Mouse (Mus musculus): ENCODE data around the gene Col5a3. TPM values are rescaled to one million over a fixed set of nuclear protein-coding genes. Genes with fewer than 3 reads are reported as not detected.

Col5a3 gene
- polyA plus RNA-seq, 1 experiment from 2014 or later = 0.15 TPM

DNA sequence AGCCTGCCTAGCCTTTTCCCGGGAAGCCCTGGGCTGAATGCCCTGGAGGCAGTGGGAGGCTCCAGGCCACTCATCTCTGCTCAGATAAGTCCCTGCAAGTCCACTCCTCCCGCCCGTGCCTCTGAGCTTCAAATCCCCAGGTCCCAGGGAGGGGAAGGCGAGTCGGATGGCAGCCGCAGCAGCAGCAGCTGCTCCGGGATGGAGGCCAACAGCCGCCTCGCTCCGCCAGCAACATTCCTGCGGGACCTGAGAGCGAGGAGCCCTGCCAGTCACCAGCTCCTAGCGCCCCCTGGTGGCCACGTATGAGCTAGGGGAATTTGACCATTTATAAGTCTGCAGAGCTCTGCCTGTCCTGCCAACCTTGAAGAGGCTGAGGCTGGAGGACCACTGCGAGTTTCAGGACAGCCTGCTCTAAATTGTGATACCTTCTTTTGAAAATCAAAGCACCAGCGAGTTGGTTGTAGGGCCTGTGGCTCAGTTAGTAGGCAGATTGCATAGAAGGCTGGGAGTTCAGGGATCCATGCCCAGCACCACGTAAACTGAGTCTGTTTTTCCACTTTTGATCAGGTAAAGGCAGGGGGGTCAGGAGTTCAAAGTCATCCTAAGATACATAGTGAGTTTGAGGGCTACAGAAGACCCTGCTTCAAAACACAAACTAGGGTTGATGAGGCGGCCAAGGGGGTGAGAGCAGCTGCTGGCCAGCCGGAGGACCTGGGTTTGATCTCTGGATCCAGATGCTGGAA, 16.2 kb upstream of the Col5a3 start:
- ATAC-seq = peak; percentile 89
- Histone ChIP-seq H3K4me2 (peak overlapping the region; percentile 38), H3K9ac (peak overlapping the region; percentile 52; the same call in 1 of the 2 replicates), H3K27me3 (peaks cover 3% of the 10 kb centered on the region; the same call in 1 of the 2 replicates), H3K4me3 (no peak overlapping the region), H3K4me1 (peaks cover 5% of the 10 kb centered on the region), H3K36me3 (ENCODE audit: poor library complexity, severe bottlenecking) (no peaks in the 10 kb centered on the region), H3K27ac (no peak overlapping the region), H3K9me3 (replicated peaks) (no peaks in the 10 kb centered on the region; the same call in 1 of the 2 replicates)
- WGBS = 16% methylated on average over 19 of the region's 19 CpGs

GRCm38 (mm10) chr9:20828127-20828526, 13.3 kb upstream of the Col5a3 start:
- no peak overlapping the region for H3K9ac ChIP-seq
- no peaks in the 10 kb centered on the region for H3K36me3 ChIP-seq (ENCODE audit: poor library complexity, severe bottlenecking)
- H3K4me1 ChIP-seq = peaks cover 5% of the 10 kb centered on the region
- ATAC-seq = no peak
- 94% methylated on average over 1 of the region's 1 CpGs for WGBS
- H3K27me3 ChIP-seq = no peaks in the 10 kb centered on the region; the same call in 1 of the 2 replicates
- H3K4me3 ChIP-seq = no peak overlapping the region
- no peaks in the 10 kb centered on the region; the same call in 1 of the 2 replicates for H3K9me3 ChIP-seq (replicated peaks)
- no peak overlapping the region for H3K4me2 ChIP-seq
- no peak overlapping the region for H3K27ac ChIP-seq

GRCm38 (mm10) chr9:20825781-20826180, 10.9 kb upstream of the Col5a3 start:
- no peaks in the 10 kb centered on the region; the same call in 1 of the 2 replicates for H3K9me3 ChIP-seq (replicated peaks)
- H3K4me2 ChIP-seq = no peak overlapping the region
- H3K4me1 ChIP-seq = peaks cover 4% of the 10 kb centered on the region
- H3K4me3 ChIP-seq = no peak overlapping the region
- no peaks in the 10 kb centered on the region; the same call in 1 of the 2 replicates for H3K27me3 ChIP-seq
- no peak for ATAC-seq
- no peak overlapping the region for H3K27ac ChIP-seq
- H3K9ac ChIP-seq = no peak overlapping the region
- WGBS = 82% methylated on average over 5 of the region's 5 CpGs
- H3K36me3 ChIP-seq (ENCODE audit: poor library complexity, severe bottlenecking) = no peaks in the 10 kb centered on the region

DNA sequence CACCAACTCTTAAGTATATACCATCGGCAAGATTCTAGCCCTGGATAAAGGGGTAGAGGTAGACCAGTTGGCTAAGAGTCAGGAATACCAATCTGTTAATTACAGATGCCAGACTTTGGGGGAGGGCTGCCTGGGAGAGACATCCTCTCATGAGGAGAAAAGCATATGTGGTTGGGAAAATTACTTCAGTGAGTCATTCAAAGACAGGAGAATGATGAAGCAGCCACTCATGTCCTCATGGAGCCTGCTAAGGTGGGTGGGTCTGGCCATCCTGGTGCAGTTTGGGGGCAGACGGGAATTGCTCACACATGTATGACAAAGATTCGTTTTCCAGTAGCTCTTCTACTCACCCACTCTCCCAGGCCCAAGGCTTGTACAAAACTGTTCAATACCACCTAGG, 8.0 kb upstream of the Col5a3 start:
- no peak overlapping the region for H3K4me3 ChIP-seq
- H3K27me3 ChIP-seq = 0 out of 2 replicates have a peak, but pooled peaks cover 3% of the 10 kb centered on the region
- H3K9ac ChIP-seq = no peak overlapping the region
- no peak for ATAC-seq
- no peaks in the 10 kb centered on the region; the same call in 1 of the 2 replicates for H3K9me3 ChIP-seq (replicated peaks)
- no peaks in the 10 kb centered on the region for H3K4me1 ChIP-seq
- H3K27ac ChIP-seq = no peak overlapping the region
- H3K36me3 ChIP-seq (ENCODE audit: poor library complexity, severe bottlenecking) = no peaks in the 10 kb centered on the region
- no peak overlapping the region for H3K4me2 ChIP-seq
- 83% methylated on average over 3 of the region's 3 CpGs for WGBS

DNA sequence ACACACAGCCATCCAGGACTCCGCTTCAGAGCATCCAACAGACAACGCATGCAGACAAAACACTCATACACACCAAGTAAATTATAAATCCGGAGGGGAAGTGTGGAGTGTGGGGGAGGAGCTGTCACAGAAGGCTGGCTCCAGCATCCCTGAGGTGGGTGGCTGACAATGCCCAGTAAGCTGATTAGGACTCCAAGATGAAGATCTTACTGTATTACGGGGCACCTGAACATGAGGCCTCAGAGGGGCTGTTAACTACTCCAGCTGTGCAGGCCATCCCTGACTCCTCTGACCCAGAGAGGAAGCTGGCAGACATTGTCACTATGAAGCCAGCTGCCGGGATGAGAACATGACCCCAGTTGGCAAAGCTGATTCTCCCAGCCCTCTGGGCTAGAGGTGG, 5.1 kb upstream of the Col5a3 start:
- Histone ChIP-seq H3K36me3 (ENCODE audit: poor library complexity, severe bottlenecking) (no peaks in the 10 kb centered on the region), H3K4me3 (no peak overlapping the region), H3K9ac (no peak overlapping the region), H3K27ac (no peak overlapping the region), H3K4me1 (peaks cover 2% of the 10 kb centered on the region), H3K9me3 (replicated peaks) (no peaks in the 10 kb centered on the region), H3K27me3 (peaks cover 17% of the 10 kb centered on the region; the same call in 1 of the 2 replicates), H3K4me2 (no peak overlapping the region)
- ATAC-seq = no peak
- WGBS = 78% methylated on average over 5 of the region's 5 CpGs

DNA sequence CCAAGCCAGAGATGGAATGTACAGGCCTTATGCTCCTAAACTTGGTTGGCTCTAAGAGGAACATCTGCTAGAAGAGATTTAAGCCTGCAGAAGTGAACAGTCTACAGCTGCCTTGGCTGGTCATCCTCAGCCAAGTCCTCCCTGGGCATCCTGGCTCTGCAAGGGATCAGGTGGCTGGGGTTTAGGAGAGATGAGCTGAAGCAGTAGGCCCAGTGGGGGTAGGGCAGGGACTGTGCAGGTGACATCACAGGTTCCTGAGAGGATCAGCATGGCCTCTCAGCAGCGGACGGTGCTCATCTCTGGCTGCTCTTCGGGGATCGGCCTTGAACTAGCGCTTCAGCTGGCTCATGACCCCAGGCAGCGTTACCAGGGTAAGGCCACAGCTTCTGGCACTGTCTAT, 3.4 kb upstream of the Col5a3 start, which contains the start of gene Rdh8:
Gene Rdh8, plus strand, starts transcription at position 268 of the 400 bp plus-strand sequence.
- no peak within 1 kb of the TSS for H3K4me2 ChIP-seq
- H3K27me3 ChIP-seq = peaks cover 28% of the 10 kb centered on the region
- 82% methylated on average over 6 of the region's 6 CpGs for WGBS
- H3K4me3 ChIP-seq = no peak within 1 kb of the TSS
- peaks cover 7% of the 10 kb centered on the region for H3K4me1 ChIP-seq
- H3K27ac ChIP-seq = no peak within 1 kb of the TSS
- no peak within 1 kb of the TSS for H3K9ac ChIP-seq
- no peak for ATAC-seq
- no peaks in the 10 kb centered on the region for H3K9me3 ChIP-seq (replicated peaks)
- no peaks in the 10 kb centered on the region for H3K36me3 ChIP-seq (ENCODE audit: poor library complexity, severe bottlenecking)

DNA sequence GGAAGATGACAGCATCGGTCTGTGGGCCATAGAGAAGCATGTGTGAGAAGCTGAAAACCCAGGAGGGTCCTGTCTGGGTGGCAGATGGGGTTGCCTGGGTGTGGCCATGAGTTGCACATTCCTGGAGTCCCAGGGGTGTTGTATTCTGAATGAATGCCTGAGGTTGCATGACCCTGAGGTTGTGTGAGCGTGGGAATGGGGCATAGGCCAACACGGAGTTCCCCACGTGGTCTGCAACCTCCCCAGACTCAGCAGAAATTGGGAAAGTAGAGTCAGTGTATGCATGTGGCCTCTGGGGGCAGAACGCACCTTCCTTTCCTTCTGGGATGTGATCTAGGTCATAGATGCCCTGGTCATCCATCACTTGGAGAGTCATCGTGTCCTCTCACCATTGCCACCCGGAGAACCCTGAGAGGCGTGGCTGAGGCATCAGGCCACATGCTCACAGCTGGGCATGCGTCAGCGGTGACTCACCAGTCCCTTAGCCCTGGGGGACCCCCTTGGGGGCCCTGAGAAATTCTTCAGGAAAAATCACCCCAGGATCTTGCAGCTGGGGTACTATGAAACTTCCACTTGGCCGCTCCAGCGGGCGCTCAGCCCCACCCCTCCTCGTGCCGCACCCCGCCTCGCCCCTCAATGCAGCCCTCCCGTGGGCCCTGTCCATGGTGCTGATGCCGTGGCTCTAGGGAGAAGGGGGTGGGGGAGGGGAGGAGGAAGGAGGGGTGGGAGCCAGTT, 2.2 kb downstream of the Col5a3 start:
- H3K36me3 ChIP-seq (ENCODE audit: poor library complexity, severe bottlenecking) = no peaks in the 10 kb centered on the region
- H3K4me1 ChIP-seq = peaks cover 7% of the 10 kb centered on the region
- no peak overlapping the region for H3K9ac ChIP-seq
- 19% methylated on average over 18 of the region's 19 CpGs for WGBS
- peaks cover 41% of the 10 kb centered on the region for H3K27me3 ChIP-seq
- H3K27ac ChIP-seq = no peak overlapping the region
- no peak overlapping the region for H3K4me3 ChIP-seq
- no peak for ATAC-seq
- no peaks in the 10 kb centered on the region for H3K9me3 ChIP-seq (replicated peaks)
- no peak overlapping the region for H3K4me2 ChIP-seq

GRCm38 (mm10) chr9:20810773-20811172, 4.1 kb downstream of the Col5a3 start:
- WGBS = 86% methylated on average over 1 of the region's 1 CpGs
- no peaks in the 10 kb centered on the region for H3K36me3 ChIP-seq (ENCODE audit: poor library complexity, severe bottlenecking)
- H3K27ac ChIP-seq = no peak overlapping the region
- peaks cover 33% of the 10 kb centered on the region for H3K27me3 ChIP-seq
- ATAC-seq = no peak
- no peaks in the 10 kb centered on the region for H3K9me3 ChIP-seq (replicated peaks)
- H3K4me2 ChIP-seq = no peak overlapping the region
- H3K4me3 ChIP-seq = no peak overlapping the region
- no peak overlapping the region for H3K9ac ChIP-seq
- H3K4me1 ChIP-seq = peaks cover 7% of the 10 kb centered on the region

DNA sequence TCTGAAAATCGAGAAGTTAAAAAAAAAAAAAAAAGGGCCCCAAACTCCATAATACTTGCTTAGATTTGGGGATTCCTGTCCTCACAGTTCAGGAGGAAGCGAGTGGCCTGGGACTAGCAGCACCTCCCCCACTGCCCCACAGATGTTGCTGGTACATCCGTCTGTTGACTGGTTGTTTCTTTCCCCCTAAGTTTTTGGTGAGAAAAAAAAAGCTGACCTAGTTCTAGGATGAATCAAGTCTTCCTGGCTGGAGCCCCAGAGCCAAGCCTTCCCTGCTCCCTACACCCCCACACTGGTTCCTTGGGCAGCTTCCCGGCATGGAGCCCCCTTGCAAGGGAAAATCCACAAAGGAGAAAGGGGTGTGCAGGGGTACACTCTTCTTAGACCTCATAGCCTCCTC, 4.6 kb downstream of the Col5a3 start:
- Histone ChIP-seq H3K27ac (no peak overlapping the region), H3K4me1 (peaks cover 7% of the 10 kb centered on the region), H3K27me3 (peaks cover 29% of the 10 kb centered on the region), H3K4me3 (no peak overlapping the region), H3K4me2 (no peak overlapping the region), H3K9me3 (replicated peaks) (no peaks in the 10 kb centered on the region), H3K9ac (no peak overlapping the region), H3K36me3 (ENCODE audit: poor library complexity, severe bottlenecking) (no peaks in the 10 kb centered on the region)
- 50% methylated on average over 4 of the region's 4 CpGs for WGBS
- no peak for ATAC-seq

GRCm38 (mm10) chr9:20805706-20806105, 9.2 kb downstream of the Col5a3 start:
- no peaks in the 10 kb centered on the region for H3K27me3 ChIP-seq
- no peaks in the 10 kb centered on the region for H3K36me3 ChIP-seq (ENCODE audit: poor library complexity, severe bottlenecking)
- 41% methylated on average over 5 of the region's 5 CpGs for WGBS
- H3K9me3 ChIP-seq (replicated peaks) = peaks cover 15% of the 10 kb centered on the region; the same call in 1 of the 2 replicates
- ATAC-seq = no peak
- no peak overlapping the region for H3K27ac ChIP-seq
- no peak overlapping the region for H3K4me2 ChIP-seq
- no peak overlapping the region for H3K4me3 ChIP-seq
- H3K4me1 ChIP-seq = no peaks in the 10 kb centered on the region
- no peak overlapping the region for H3K9ac ChIP-seq

DNA sequence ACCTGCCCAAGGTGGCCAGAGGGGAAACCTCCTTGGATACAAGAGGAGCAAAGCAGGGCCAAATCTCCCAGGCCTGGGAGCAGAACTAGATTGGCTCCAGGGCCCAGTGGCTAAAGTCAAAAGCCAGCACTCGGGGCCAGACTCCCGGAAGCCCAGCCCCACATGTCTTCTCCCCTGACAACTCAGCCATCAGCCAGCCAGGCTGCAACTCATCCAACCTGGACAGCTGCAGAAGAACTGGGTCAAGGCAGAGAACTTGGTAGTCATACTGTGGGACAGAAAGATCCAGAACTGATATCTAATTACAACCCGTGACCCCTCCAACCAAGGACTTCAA, 9.7 kb downstream of the Col5a3 start:
- no peak overlapping the region for H3K27ac ChIP-seq
- H3K4me2 ChIP-seq = no peak overlapping the region
- no peaks in the 10 kb centered on the region for H3K36me3 ChIP-seq (ENCODE audit: poor library complexity, severe bottlenecking)
- no peaks in the 10 kb centered on the region for H3K27me3 ChIP-seq
- H3K9ac ChIP-seq = no peak overlapping the region
- H3K4me1 ChIP-seq = no peaks in the 10 kb centered on the region
- H3K9me3 ChIP-seq (replicated peaks) = peaks cover 15% of the 10 kb centered on the region; the same call in 1 of the 2 replicates
- ATAC-seq = no peak
- WGBS = 89% methylated on average over 3 of the region's 3 CpGs
- no peak overlapping the region for H3K4me3 ChIP-seq
